Mouse (Mus musculus): ENCODE measurements around the gene Ltv1. TPM values are rescaled to one million over a fixed set of nuclear protein-coding genes. Genes with fewer than 3 reads are reported as not detected.

Ltv1 gene
- polyA plus RNA-seq, 1 experiment from 2014 or later: 76.2 TPM

DNA sequence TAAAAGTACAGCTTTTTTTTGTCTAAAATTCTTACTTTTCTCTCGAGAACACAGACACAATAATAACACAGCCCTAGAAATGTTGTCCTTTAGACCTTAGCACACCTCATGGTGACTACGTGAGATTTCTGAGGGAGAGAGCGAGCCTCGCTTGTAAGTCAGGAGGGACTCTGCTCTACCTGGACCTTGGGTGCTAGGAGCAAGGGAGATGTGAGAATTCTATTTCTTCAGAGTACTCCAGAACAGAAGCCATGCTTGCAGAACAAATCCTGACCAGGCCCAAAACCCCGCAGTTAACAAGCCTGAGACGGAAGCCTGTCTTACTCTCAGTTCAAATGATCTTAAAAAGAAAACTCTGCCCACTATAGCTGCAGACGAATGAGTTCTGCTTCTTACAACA, 37.7 kb upstream of the Ltv1 start:
- no peak overlapping the region for H3K27ac ChIP-seq (ENCODE audit: low read depth, low read length)
- DNase-seq (ENCODE audit: low spot score) (no peak), ATAC-seq (ENCODE audit: low FRiP score) (no peak)
- no peaks in the 10 kb centered on the region for H3K9me3 ChIP-seq (ENCODE audit: control insufficient read depth, low read length)
- H3K36me3 ChIP-seq (ENCODE audit: control insufficient read depth, insufficient read depth, low read length): no peaks in the 10 kb centered on the region
- 0 out of 2 replicates have a peak, but pooled peaks cover 3% of the 10 kb centered on the region for H3K4me1 ChIP-seq (replicated peaks; ENCODE audit: control insufficient read depth, insufficient read depth, low read length)
- no peak overlapping the region for H3K4me2 ChIP-seq (replicated peaks; ENCODE audit: low read depth, low read length)
- H3K9ac ChIP-seq (ENCODE audit: low read depth, low read length): no peak overlapping the region
- H3K4me3 ChIP-seq (ENCODE audit: low read depth, low read length): no peak overlapping the region
- H3K27me3 ChIP-seq (ENCODE audit: control insufficient read depth, insufficient read depth, low read length): no peaks in the 10 kb centered on the region
- 92% methylated on average over 7 of the region's 7 CpGs for WGBS

DNA sequence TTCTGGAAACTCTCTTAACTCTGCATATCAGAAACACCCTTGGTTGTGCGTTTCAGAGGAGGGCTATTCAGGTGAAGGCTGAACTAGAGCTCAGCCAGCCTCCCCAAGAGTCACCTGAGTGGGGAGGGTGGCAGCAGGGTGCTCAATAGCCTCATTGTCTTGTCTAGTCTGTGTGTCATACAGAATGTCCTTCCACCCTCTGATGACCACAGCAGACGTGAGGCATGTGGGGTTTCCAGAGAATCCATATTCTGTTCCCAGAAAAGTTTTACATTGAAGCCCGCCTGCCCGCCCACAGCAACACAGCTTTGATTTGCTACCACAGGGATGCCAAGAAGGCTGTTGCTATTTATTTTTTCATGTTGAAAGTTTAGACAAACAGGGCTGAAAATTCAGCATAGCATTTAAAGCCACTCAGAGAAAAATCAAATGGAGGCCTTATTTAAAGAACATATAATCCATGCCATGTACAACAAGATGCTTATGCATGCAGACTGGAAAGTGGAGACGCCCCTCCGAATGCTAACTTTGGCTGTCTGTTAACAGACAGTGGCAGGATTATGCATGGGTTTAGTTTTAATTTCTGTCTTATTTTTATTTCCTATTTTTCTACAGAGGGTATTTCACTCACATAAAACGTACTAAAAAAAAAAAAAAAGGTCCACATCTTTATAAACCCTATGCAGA, 32.6 kb upstream of the Ltv1 start:
- H3K4me2 ChIP-seq (replicated peaks; ENCODE audit: low read depth, low read length): no peak overlapping the region
- 87% methylated on average over 7 of the region's 7 CpGs for WGBS

DNA sequence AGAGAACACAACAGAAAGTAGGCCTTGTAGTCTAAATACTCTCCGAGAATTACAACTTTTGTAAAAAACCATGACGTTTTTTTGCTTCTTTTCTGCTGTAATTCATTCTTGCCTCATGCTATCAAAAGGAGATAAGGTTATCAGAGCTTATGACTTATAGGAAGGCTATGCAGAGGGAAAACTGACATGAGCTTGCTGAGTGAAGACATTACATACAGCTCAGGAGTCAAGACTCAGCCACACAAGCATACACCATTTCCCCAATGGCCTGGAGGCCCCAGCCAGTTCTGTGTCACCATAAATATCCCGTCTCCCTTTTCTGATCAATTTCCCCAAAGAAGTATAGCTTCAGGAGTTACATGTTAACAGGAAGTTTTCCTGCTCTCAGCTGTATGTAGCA, 29.2 kb upstream of the Ltv1 start:
- DNase-seq (ENCODE audit: low spot score) (no peak), ATAC-seq (ENCODE audit: low FRiP score) (no peak)
- Histone ChIP-seq H3K4me3 (ENCODE audit: low read depth, low read length) (no peak overlapping the region), H3K27me3 (ENCODE audit: control insufficient read depth, insufficient read depth, low read length) (no peaks in the 10 kb centered on the region), H3K4me1 (replicated peaks; ENCODE audit: control insufficient read depth, insufficient read depth, low read length) (peaks cover 2% of the 10 kb centered on the region; the same call in 1 of the 2 replicates), H3K4me2 (replicated peaks; ENCODE audit: low read depth, low read length) (no peak overlapping the region), H3K9me3 (ENCODE audit: control insufficient read depth, low read length) (no peaks in the 10 kb centered on the region), H3K27ac (ENCODE audit: low read depth, low read length) (no peak overlapping the region), H3K36me3 (ENCODE audit: control insufficient read depth, insufficient read depth, low read length) (no peaks in the 10 kb centered on the region), H3K9ac (ENCODE audit: low read depth, low read length) (no peak overlapping the region)
- 84% methylated on average over 3 of the region's 3 CpGs for WGBS

More for the DNA sequence above, 32.6 kb upstream of the Ltv1 start:
- no peaks in the 10 kb centered on the region for H3K9me3 ChIP-seq (ENCODE audit: control insufficient read depth, low read length)
- no peaks in the 10 kb centered on the region for H3K4me1 ChIP-seq (replicated peaks; ENCODE audit: control insufficient read depth, insufficient read depth, low read length)
- H3K4me3 ChIP-seq (ENCODE audit: low read depth, low read length): no peak overlapping the region
- DNase-seq (ENCODE audit: low spot score) (no peak), ATAC-seq (ENCODE audit: low FRiP score) (no peak)
- no peak overlapping the region for H3K27ac ChIP-seq (ENCODE audit: low read depth, low read length)
- no peaks in the 10 kb centered on the region for H3K27me3 ChIP-seq (ENCODE audit: control insufficient read depth, insufficient read depth, low read length)
- H3K36me3 ChIP-seq (ENCODE audit: control insufficient read depth, insufficient read depth, low read length): no peaks in the 10 kb centered on the region
- no peak overlapping the region for H3K9ac ChIP-seq (ENCODE audit: low read depth, low read length)

DNA sequence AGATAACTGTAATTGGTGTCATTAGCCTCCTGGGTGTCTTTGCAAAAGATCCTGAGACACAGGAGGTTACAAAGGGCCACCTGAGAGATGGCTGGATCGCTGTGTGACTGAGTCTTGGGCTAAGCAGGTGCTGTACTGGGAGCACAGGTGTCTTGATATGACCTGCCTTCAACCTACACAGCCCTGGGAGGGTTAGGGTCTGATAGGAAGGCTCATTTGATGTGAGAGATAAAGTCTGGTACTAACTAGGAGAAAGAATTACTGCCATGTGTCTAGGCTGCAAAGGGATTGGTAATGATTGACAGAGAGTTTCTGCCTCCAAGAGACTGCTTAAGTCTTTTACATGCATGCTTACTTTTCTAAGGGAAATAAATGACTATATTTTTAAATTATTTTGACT, 27.1 kb upstream of the Ltv1 start:
- Histone ChIP-seq H3K36me3 (ENCODE audit: control insufficient read depth, insufficient read depth, low read length) (no peaks in the 10 kb centered on the region), H3K4me1 (replicated peaks; ENCODE audit: control insufficient read depth, insufficient read depth, low read length) (peaks cover 2% of the 10 kb centered on the region; the same call in 1 of the 2 replicates), H3K4me2 (replicated peaks; ENCODE audit: low read depth, low read length) (no peak overlapping the region), H3K9me3 (ENCODE audit: control insufficient read depth, low read length) (no peaks in the 10 kb centered on the region), H3K4me3 (ENCODE audit: low read depth, low read length) (no peak overlapping the region), H3K27me3 (ENCODE audit: control insufficient read depth, insufficient read depth, low read length) (no peaks in the 10 kb centered on the region), H3K9ac (ENCODE audit: low read depth, low read length) (no peak overlapping the region), H3K27ac (ENCODE audit: low read depth, low read length) (no peak overlapping the region)
- ATAC-seq (ENCODE audit: low FRiP score) (no peak), DNase-seq (ENCODE audit: low spot score) (no peak)
- 83% methylated on average over 1 of the region's 1 CpGs for WGBS

DNA sequence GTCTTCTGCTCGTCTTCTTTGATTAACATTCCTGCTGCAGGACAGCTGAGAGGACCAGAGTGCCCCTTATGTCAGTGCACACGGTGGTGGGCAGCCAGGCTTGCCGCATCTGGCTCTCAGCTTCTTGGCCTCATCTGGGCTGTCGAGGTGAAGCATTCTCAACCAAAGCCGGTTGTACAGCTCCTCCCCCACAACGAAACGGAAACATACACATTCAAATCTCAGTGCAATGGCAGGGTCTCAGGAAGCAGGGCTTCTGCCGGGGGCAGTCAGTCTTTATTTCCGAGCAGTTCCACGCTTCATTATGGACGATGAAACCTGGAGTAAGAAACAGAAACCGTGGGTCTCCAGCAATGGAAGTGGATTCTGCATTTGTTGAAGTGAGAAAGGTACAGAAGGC, 21.0 kb upstream of the Ltv1 start:
- Histone ChIP-seq H3K4me2 (replicated peaks; ENCODE audit: low read depth, low read length) (no peak overlapping the region), H3K4me3 (ENCODE audit: low read depth, low read length) (no peak overlapping the region), H3K9ac (ENCODE audit: low read depth, low read length) (no peak overlapping the region), H3K36me3 (ENCODE audit: control insufficient read depth, insufficient read depth, low read length) (no peaks in the 10 kb centered on the region), H3K27me3 (ENCODE audit: control insufficient read depth, insufficient read depth, low read length) (no peaks in the 10 kb centered on the region), H3K9me3 (ENCODE audit: control insufficient read depth, low read length) (no peaks in the 10 kb centered on the region), H3K27ac (ENCODE audit: low read depth, low read length) (no peak overlapping the region), H3K4me1 (replicated peaks; ENCODE audit: control insufficient read depth, insufficient read depth, low read length) (peaks cover 2% of the 10 kb centered on the region; the same call in 1 of the 2 replicates)
- 81% methylated on average over 12 of the region's 12 CpGs for WGBS
- ATAC-seq (ENCODE audit: low FRiP score): no peak
- no peak for DNase-seq (ENCODE audit: low spot score)

DNA sequence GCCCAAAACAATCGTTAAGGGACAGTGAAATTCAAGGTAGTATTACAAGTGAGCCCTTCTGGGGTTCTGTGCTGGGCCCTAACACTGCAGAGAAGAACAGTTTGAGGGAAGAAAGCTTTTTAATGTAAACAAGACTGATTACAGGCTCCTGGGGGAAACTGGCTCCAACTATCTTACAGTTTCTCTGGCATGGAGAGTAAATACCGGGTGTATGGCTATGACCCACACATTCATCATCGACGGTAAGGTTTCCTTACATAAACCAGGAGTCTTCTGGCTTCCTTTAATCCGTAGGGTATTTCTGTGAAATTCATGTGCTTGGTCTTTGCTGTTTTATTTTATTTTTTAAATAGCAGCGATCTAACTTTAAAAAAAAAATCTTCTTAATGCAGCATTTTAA, 19.9 kb upstream of the Ltv1 start:
- H3K9me3 ChIP-seq (ENCODE audit: control insufficient read depth, low read length): no peaks in the 10 kb centered on the region
- 84% methylated on average over 6 of the region's 6 CpGs for WGBS

DNA sequence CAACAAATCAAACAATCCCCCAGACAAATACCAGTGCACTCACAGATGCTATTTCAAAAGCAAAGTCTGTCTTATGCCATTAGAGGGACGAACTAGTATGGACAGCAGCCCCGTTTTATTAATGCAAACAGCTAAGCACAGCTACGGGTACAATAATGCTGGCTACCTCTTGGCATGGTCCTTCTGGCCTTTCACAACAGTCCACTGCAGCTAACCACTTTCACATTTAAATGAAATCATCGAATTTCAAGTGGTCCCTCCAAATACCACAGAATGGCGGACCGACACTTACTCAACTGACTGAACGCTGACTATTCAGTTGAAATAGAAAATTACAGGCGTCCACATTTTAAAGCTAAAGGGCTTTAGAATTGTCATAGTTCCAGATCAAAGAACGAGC, 19.4 kb upstream of the Ltv1 start:
- H3K27ac ChIP-seq (ENCODE audit: low read depth, low read length): no peak overlapping the region
- H3K9ac ChIP-seq (ENCODE audit: low read depth, low read length): no peak overlapping the region
- H3K9me3 ChIP-seq (ENCODE audit: control insufficient read depth, low read length): no peaks in the 10 kb centered on the region
- DNase-seq (ENCODE audit: low spot score) (no peak), ATAC-seq (ENCODE audit: low FRiP score) (no peak)
- H3K4me2 ChIP-seq (replicated peaks; ENCODE audit: low read depth, low read length): no peak overlapping the region
- H3K27me3 ChIP-seq (ENCODE audit: control insufficient read depth, insufficient read depth, low read length): no peaks in the 10 kb centered on the region
- H3K36me3 ChIP-seq (ENCODE audit: control insufficient read depth, insufficient read depth, low read length): no peaks in the 10 kb centered on the region
- H3K4me1 ChIP-seq (replicated peaks; ENCODE audit: control insufficient read depth, insufficient read depth, low read length): no peaks in the 10 kb centered on the region
- WGBS: 85% methylated on average over 9 of the region's 9 CpGs
- H3K4me3 ChIP-seq (ENCODE audit: low read depth, low read length): no peak overlapping the region

More for the DNA sequence above, 19.9 kb upstream of the Ltv1 start:
- H3K4me1 ChIP-seq (replicated peaks; ENCODE audit: control insufficient read depth, insufficient read depth, low read length): peaks cover 2% of the 10 kb centered on the region; the same call in 1 of the 2 replicates
- no peak overlapping the region for H3K27ac ChIP-seq (ENCODE audit: low read depth, low read length)
- H3K9ac ChIP-seq (ENCODE audit: low read depth, low read length): no peak overlapping the region
- no peak overlapping the region for H3K4me2 ChIP-seq (replicated peaks; ENCODE audit: low read depth, low read length)
- no peaks in the 10 kb centered on the region for H3K27me3 ChIP-seq (ENCODE audit: control insufficient read depth, insufficient read depth, low read length)
- H3K4me3 ChIP-seq (ENCODE audit: low read depth, low read length): no peak overlapping the region
- no peak for DNase-seq (ENCODE audit: low spot score)
- ATAC-seq (ENCODE audit: low FRiP score): no peak
- H3K36me3 ChIP-seq (ENCODE audit: control insufficient read depth, insufficient read depth, low read length): no peaks in the 10 kb centered on the region

DNA sequence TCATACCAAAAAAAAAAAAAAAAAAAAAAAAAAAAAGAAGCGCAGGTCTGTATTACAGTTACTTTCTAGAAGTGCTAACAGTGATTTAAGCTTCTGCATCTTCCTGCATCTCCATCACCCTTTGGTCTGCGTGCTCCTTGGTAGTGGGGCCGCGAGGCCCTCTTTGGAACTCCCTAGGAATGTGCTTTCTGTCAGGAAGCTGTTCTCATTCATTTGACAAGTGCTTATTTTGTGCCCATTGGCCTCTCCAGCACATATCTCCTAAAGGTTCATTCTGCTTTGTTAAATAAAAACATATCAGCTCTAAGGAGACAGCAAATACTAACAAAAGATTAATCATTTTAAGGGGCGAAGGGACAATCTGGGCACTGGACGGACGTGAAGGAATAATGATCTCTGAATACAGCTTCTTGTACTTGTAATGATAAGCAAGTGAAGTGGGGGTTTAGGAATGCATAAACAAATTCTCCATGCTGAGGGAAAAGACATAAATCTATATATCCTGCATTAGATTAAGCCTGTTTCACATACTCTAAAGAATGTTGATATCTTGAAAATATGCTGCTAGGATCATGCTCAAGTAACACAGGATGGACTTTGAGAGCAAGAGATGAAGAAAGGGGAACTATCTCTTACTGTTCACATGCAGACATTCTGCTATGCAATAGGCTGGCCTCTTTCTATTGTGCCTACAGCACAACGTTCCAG, 17.1 kb upstream of the Ltv1 start:
- Histone ChIP-seq H3K36me3 (ENCODE audit: control insufficient read depth, insufficient read depth, low read length) (no peaks in the 10 kb centered on the region), H3K4me3 (ENCODE audit: low read depth, low read length) (no peak overlapping the region), H3K27me3 (ENCODE audit: control insufficient read depth, insufficient read depth, low read length) (no peaks in the 10 kb centered on the region), H3K27ac (ENCODE audit: low read depth, low read length) (no peak overlapping the region), H3K9me3 (ENCODE audit: control insufficient read depth, low read length) (no peaks in the 10 kb centered on the region), H3K4me2 (replicated peaks; ENCODE audit: low read depth, low read length) (no peak overlapping the region), H3K9ac (ENCODE audit: low read depth, low read length) (no peak overlapping the region), H3K4me1 (replicated peaks; ENCODE audit: control insufficient read depth, insufficient read depth, low read length) (no peaks in the 10 kb centered on the region)
- no peak for DNase-seq (ENCODE audit: low spot score)
- 78% methylated on average over 8 of the region's 8 CpGs for WGBS
- no peak for ATAC-seq (ENCODE audit: low FRiP score)

DNA sequence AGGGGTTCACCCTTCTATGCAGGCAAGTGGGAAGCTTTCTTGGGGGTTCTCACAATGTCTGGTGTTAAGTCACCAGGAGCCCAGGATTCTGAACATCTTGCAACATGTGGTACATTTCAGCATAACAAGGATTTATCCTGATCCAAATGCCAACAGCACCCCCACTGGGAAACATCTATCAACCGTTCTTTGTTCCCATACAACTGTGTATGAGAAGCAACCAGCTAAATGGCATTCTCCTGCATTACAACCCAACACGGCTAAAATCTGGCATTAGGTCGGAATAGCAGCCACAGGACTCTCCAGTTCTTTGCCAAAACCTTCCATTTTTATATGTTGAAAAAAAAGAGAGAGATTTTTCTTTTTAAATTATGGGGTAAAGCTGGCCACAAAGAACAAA, 16.5 kb upstream of the Ltv1 start:
- Histone ChIP-seq H3K36me3 (ENCODE audit: control insufficient read depth, insufficient read depth, low read length) (no peaks in the 10 kb centered on the region), H3K4me1 (replicated peaks; ENCODE audit: control insufficient read depth, insufficient read depth, low read length) (no peaks in the 10 kb centered on the region), H3K9me3 (ENCODE audit: control insufficient read depth, low read length) (no peaks in the 10 kb centered on the region), H3K4me2 (replicated peaks; ENCODE audit: low read depth, low read length) (no peak overlapping the region), H3K27ac (ENCODE audit: low read depth, low read length) (no peak overlapping the region), H3K4me3 (ENCODE audit: low read depth, low read length) (no peak overlapping the region), H3K9ac (ENCODE audit: low read depth, low read length) (no peak overlapping the region), H3K27me3 (ENCODE audit: control insufficient read depth, insufficient read depth, low read length) (no peaks in the 10 kb centered on the region)
- DNase-seq (ENCODE audit: low spot score) (no peak), ATAC-seq (ENCODE audit: low FRiP score) (no peak)
- 76% methylated on average over 3 of the region's 3 CpGs for WGBS
